ENCODE assay signal across 15 mouse cellular contexts in the genomic region with DNA sequence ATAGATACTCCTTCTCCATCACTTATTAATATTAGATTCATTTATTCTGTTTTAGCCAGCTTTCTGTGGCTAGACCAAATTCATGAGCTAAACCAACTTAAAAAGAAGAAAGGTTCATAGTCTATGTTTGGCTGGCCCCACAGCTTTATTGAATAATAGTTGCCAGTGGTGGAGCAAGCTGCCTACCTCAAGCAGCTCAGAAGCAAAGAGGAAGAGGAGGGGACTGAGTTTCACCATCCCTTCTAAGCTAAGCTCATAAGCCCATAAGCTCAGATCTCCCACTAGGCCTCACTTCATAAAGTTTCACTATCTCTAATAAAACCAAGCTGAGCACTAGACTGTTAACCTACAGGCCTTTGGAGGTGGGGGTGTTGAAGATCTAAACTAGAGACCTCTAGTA.
"Had no signal": no experiment of that assay in that cellular context is flagged by ENCODE, and none has a peak within 500 bp of the region (broad histone marks: within the 10 kb centered on the region; RNA-seq: fewer than 3 reads in every experiment).

No protein-coding gene starts in this region.

- H3K9ac ChIP-seq: neural tube, embryonic 15.5 days; stomach, embryonic 15.5 days had no signal

- H3K27me3 ChIP-seq: neural tube, embryonic 15.5 days; stomach, embryonic 15.5 days had no signal

- DNase-seq: retina, postnatal 1 day; right cerebral cortex, adult 18-20 months; right cerebral cortex, postnatal 14 days; right cerebral cortex, postnatal 25 days; right cerebral cortex, postnatal 4 days; spleen, adult 18-20 months; thymus, adult 18-20 months; thymus, adult 2 months; thymus, postnatal 14 days; thymus, postnatal 25 days; thymus, postnatal 36 days; thymus, postnatal 4 days had no signal

- H3K4me3 ChIP-seq: neural tube, embryonic 15.5 days; stomach, embryonic 15.5 days had no signal

- H3K4me2 ChIP-seq: neural tube, embryonic 15.5 days; stomach, embryonic 15.5 days had no signal

- H3K9me3 ChIP-seq: neural tube, embryonic 15.5 days; stomach, embryonic 15.5 days had no signal

- H3K27ac ChIP-seq: neural tube, embryonic 15.5 days; stomach, embryonic 15.5 days; stomach, postnatal 0 days had no signal

- H3K36me3 ChIP-seq: neural tube, embryonic 15.5 days; stomach, embryonic 15.5 days had no signal
